Mouse (Mus musculus) hindbrain, postnatal 0 days (tissue): Measurements from ENCODE around the gene Mtx1. TPM values are rescaled to one million over a fixed set of nuclear protein-coding genes. Genes with fewer than 3 reads are reported as not detected.

Experiments used
- ATAC-seq: fragments of 200-750 bp; cut with Nextera tagmentation; 2 replicates; pipeline ENCODE4 v1.8.0; 2017; ENCODE audit warnings: mild to moderate bottlenecking, moderate TSS enrichment, moderate library complexity
- DNase-seq: peaks from one replicate; pipeline ENCODE4 v3.0.0-alpha.2; 2015; ENCODE audit warnings: low spot score
- H3K27ac ChIP-seq: fragments of 300-500 bp; sonication (generic); 2 replicates; pipeline ENCODE4 v1.5.1; 2014; ENCODE audit warnings: mild to moderate bottlenecking
- H3K27me3 ChIP-seq: fragments of 300-500 bp; sonication (generic); 2 replicates; pipeline ENCODE4 v1.6.1; 2014; ENCODE audit warnings: low read length, mixed read lengths; ENCODE audit not compliant: insufficient read depth
- H3K36me3 ChIP-seq: fragments of 300-500 bp; sonication (generic); 2 replicates; pipeline ENCODE4 v1.6.1; 2014; ENCODE audit warnings: low read length, mixed read lengths; ENCODE audit not compliant: insufficient read depth
- H3K4me1 ChIP-seq: fragments of 300-500 bp; sonication (generic); 2 replicates; pipeline ENCODE4 v1.6.1; 2014; ENCODE audit warnings: antibody characterized with exemption, low read length, mixed read lengths; ENCODE audit not compliant: insufficient read depth
- H3K4me2 ChIP-seq: fragments of 300-500 bp; sonication (generic); 2 replicates; pipeline ENCODE4 v1.6.1; 2014; ENCODE audit warnings: low read depth, mild to moderate bottlenecking, low read length, moderate library complexity, mixed read lengths
- H3K4me3 ChIP-seq: fragments of 300-500 bp; sonication (generic); 2 replicates; pipeline ENCODE4 v1.5.1; 2014; ENCODE audit warnings: low read length
- H3K9ac ChIP-seq: fragments of 300-500 bp; sonication (generic); replicated peaks from 2 replicates; pipeline ENCODE4 v1.6.1; 2014; ENCODE audit warnings: mild to moderate bottlenecking, low read length, moderate library complexity, mixed read lengths
- H3K9me3 ChIP-seq: fragments of 300-500 bp; sonication (generic); 2 replicates; pipeline ENCODE4 v1.6.1; 2016; ENCODE audit warnings: low read length, mixed read lengths
- CTCF ChIP-seq: IDR thresholded peaks from 2 replicates; pipeline ENCODE4 v1.5.1; 2016; ENCODE audit warnings: antibody characterized with exemption, control low read depth, low read depth
- WGBS: fragments of 180-500 bp; shearing (Covaris S2); extraction: QIAGEN DNeasy Blood & Tissue Kit; methylation state at CpG from one replicate; pipeline ENCODE4 v1.1.7; 2014; 5-methylcytosine and 5-hydroxymethylcytosine counted together
- polyA plus RNA-seq: library from polyadenylated mRNA; unstranded; fragments of >200 nt; fragmentation: Nextera tagmentation; extraction: Ambion mirVana; gene quantifications from 2 replicates; pipeline ENCODE4 v1.2.1, GENCODE M21; 2015
- total RNA-seq: library from RNA; depleted of rRNA; stranded (reverse); fragments of >200 nt; gene quantifications from 2 replicates; pipeline ENCODE4 v1.2.3, GENCODE M21; 2014

Mtx1 gene
- total and polyA plus RNA-seq, 2 experiments from 2014 or later: 130 to 186 TPM

- TF ChIP-seq CTCF: peak; percentile 50; the same call in 1 of the 2 replicates
- H3K9me3 ChIP-seq: no peaks in the 10 kb centered on the region
- H3K27me3 ChIP-seq: no peaks in the 10 kb centered on the region
- H3K4me3 ChIP-seq: peak overlapping the region; percentile 68
- DNase-seq (peak; percentile 69), ATAC-seq (peak; percentile 52)
- H3K36me3 ChIP-seq: peaks cover 14% of the 10 kb centered on the region; the same call in 1 of the 2 replicates
- 8% methylated on average over 25 of the region's 25 CpGs for WGBS
- peaks cover 18% of the 10 kb centered on the region for H3K4me1 ChIP-seq
- H3K27ac ChIP-seq: peak overlapping the region; percentile 89
- peak overlapping the region; percentile 65 for H3K9ac ChIP-seq
- H3K4me2 ChIP-seq: peak overlapping the region; percentile 90
Observed at GRCm38 (mm10) chr3:89244158-89244981, 17.5 kb upstream of the Mtx1 start.

GRCm38 (mm10) chr3:89243609-89244008 lies 16.7 kb upstream of the Mtx1 start:
- Histone ChIP-seq H3K9me3 (no peaks in the 10 kb centered on the region), H3K27ac (peak overlapping the region; percentile 89), H3K27me3 (no peaks in the 10 kb centered on the region), H3K9ac (peak overlapping the region; percentile 65), H3K4me2 (peak overlapping the region; percentile 90), H3K4me3 (peak overlapping the region; percentile 68), H3K36me3 (peaks cover 21% of the 10 kb centered on the region), H3K4me1 (peaks cover 18% of the 10 kb centered on the region)
- 15% methylated on average over 14 of the region's 14 CpGs for WGBS
- peak; percentile 60 for DNase-seq
- TF ChIP-seq CTCF: peak; percentile 64
- no peak for ATAC-seq

DNA sequence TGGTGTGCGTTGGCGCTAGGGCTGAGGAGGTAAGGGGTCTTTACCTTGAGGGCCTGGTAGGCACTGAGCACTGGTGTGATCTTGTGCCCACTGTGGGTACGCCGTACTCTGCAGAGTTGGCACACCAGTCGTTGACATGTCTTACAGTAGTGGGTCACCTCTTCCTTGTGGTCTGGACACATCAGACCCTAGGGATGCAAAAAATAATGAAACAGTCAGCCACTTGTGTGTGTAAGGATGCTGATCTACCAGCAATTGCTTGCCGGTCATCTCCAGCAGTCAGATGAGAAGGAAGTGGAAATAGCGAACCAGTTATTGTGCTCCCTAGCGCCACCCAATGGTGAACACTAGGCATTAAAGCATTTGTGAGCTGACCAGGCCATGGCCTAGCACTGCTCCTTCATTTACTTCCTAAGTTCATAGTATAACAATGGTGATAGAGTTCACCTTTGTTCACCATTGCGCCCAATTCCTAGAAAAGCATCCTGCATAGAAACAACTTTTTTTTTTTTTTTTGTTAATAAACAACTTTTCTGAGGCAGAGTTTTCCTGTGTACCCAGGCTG lies 15.5 kb upstream of the Mtx1 start:
- TF ChIP-seq CTCF: peak; percentile 89
- H3K4me1 ChIP-seq: peaks cover 16% of the 10 kb centered on the region
- H3K4me2 ChIP-seq: no peak overlapping the region
- ATAC-seq (no peak), DNase-seq (peak; percentile 82)
- H3K36me3 ChIP-seq: peaks cover 33% of the 10 kb centered on the region
- 68% methylated on average over 9 of the region's 9 CpGs for WGBS
- H3K9me3 ChIP-seq: no peaks in the 10 kb centered on the region
- H3K4me3 ChIP-seq: no peak overlapping the region
- H3K27ac ChIP-seq: 0 out of 2 replicates have a peak overlapping the region, but pooled peaks have one; percentile 7
- H3K9ac ChIP-seq: no peak overlapping the region
- H3K27me3 ChIP-seq: no peaks in the 10 kb centered on the region

DNA sequence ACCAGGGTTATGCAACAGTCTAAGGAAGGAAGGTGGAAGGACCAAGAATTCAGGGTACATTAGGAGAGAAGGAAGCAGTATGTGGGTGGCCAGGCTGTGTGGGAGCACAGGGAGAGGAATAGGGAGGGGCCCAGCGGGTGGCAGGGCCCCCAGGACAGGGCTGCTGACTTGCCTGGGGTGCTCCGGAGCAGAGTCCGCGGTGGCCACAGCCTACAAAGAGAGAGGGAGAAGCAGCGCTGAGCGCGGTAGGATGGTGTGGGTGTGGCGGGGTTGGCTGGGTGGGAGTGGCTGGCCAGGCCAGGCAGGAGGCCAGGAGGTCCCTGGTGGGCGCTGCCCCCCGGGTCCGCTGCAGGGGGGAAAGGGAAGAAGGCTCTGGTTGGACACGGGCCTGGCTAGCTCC lies 11.6 kb upstream of the Mtx1 start:
- no peak for TF ChIP-seq CTCF
- H3K27me3 ChIP-seq: no peaks in the 10 kb centered on the region
- no peak overlapping the region for H3K9ac ChIP-seq
- H3K4me2 ChIP-seq: no peak overlapping the region
- WGBS: 88% methylated on average over 9 of the region's 12 CpGs
- DNase-seq: no peak
- ATAC-seq: no peak
- no peak overlapping the region for H3K27ac ChIP-seq
- H3K4me3 ChIP-seq: no peak overlapping the region
- H3K36me3 ChIP-seq: peaks cover 57% of the 10 kb centered on the region
- H3K4me1 ChIP-seq: peaks cover 2% of the 10 kb centered on the region; the same call in 1 of the 2 replicates
- no peaks in the 10 kb centered on the region for H3K9me3 ChIP-seq

GRCm38 (mm10) chr3:89237682-89238081 lies 10.8 kb upstream of the Mtx1 start:
- Histone ChIP-seq H3K36me3 (peaks cover 57% of the 10 kb centered on the region), H3K27ac (no peak overlapping the region), H3K27me3 (no peaks in the 10 kb centered on the region), H3K4me3 (no peak overlapping the region), H3K4me2 (no peak overlapping the region), H3K4me1 (no peaks in the 10 kb centered on the region), H3K9me3 (no peaks in the 10 kb centered on the region), H3K9ac (no peak overlapping the region)
- DNase-seq: no peak
- no peak for ATAC-seq
- TF ChIP-seq CTCF: no peak
- 94% methylated on average over 21 of the region's 21 CpGs for WGBS

DNA sequence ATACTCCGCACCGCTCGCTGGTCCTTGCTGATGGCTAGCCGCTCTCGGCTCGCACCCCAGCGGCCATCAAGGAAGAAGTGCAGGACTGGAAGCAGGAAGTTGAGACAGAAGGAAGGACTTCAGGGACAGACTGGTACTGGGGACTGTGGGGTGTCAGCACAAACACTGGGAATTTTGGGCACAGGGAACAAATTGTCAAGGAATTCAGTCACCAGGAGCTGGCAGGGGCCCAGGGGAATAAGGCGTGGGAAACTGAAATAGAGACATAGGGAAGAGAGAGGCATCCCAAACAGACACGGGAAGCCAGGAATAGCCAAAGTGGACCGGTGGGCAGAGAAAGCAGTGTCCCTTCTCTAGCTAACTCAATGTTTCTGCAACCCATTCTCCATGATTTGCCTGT lies 9.6 kb upstream of the Mtx1 start:
- Histone ChIP-seq H3K36me3 (peaks cover 48% of the 10 kb centered on the region), H3K27ac (no peak overlapping the region), H3K9me3 (no peaks in the 10 kb centered on the region), H3K4me1 (no peaks in the 10 kb centered on the region), H3K4me3 (no peak overlapping the region), H3K9ac (no peak overlapping the region), H3K27me3 (no peaks in the 10 kb centered on the region), H3K4me2 (no peak overlapping the region)
- DNase-seq: no peak
- ATAC-seq: no peak
- 89% methylated on average over 10 of the region's 10 CpGs for WGBS
- no peak for TF ChIP-seq CTCF

- Histone ChIP-seq H3K27ac (no peak overlapping the region), H3K4me1 (no peaks in the 10 kb centered on the region), H3K27me3 (no peaks in the 10 kb centered on the region), H3K9me3 (no peaks in the 10 kb centered on the region), H3K36me3 (peaks cover 36% of the 10 kb centered on the region), H3K4me2 (no peak overlapping the region), H3K4me3 (no peak overlapping the region), H3K9ac (no peak overlapping the region)
- DNase-seq (no peak), ATAC-seq (no peak)
- TF ChIP-seq CTCF: no peak
- WGBS: 75% methylated on average over 14 of the region's 14 CpGs
Observed at GRCm38 (mm10) chr3:89233562-89234110, 6.7 kb upstream of the Mtx1 start.
